Mouse (Mus musculus) heart, embryonic 16.5 days (tissue): Measurements from ENCODE around the gene Ppip5k2. TPM values are rescaled to one million over a fixed set of nuclear protein-coding genes. Genes with fewer than 3 reads are reported as not detected.
"Not testable (repeated sequence)": the region's sequence is repeated elsewhere in the genome, so short reads cannot be mapped to it uniquely, and the experiment has no call there.

Experiments
- ATAC-seq: fragments of 200-750 bp; cut with Nextera tagmentation; replicated peaks from 2 replicates; pipeline ENCODE4 v1.8.0; 2017; ENCODE audit warnings: moderate number of reproducible peaks; ENCODE audit not compliant: insufficient read depth, low FRiP score; ENCODE audit errors: extremely low read depth
- H3K27ac ChIP-seq: fragments of 300-500 bp; sonication (generic); 2 replicates; pipeline ENCODE4 v1.5.1; 2014; ENCODE audit warnings: mild to moderate bottlenecking, low read length, control low read depth, moderate library complexity
- H3K27me3 ChIP-seq: fragments of 300-500 bp; sonication (generic); 2 replicates; pipeline ENCODE4 v1.6.1; 2014; ENCODE audit warnings: low read length, mixed read lengths; ENCODE audit not compliant: control insufficient read depth, insufficient read depth
- H3K36me3 ChIP-seq: fragments of 300-500 bp; sonication (generic); 2 replicates; pipeline ENCODE4 v1.6.1; 2014; ENCODE audit not compliant: control insufficient read depth, insufficient read depth
- H3K4me1 ChIP-seq: fragments of 300-500 bp; sonication (generic); 2 replicates; pipeline ENCODE4 v1.6.1; 2014; ENCODE audit warnings: low read length, mixed read lengths; ENCODE audit not compliant: control insufficient read depth, insufficient read depth
- H3K4me2 ChIP-seq: fragments of 300-500 bp; sonication (generic); 2 replicates; pipeline ENCODE4 v1.6.1; 2014; ENCODE audit warnings: low read depth, mild to moderate bottlenecking, control low read depth, low read length
- H3K4me3 ChIP-seq: fragments of 300-500 bp; sonication (generic); 2 replicates; pipeline ENCODE4 v1.5.1; 2014; ENCODE audit warnings: mild to moderate bottlenecking, control low read depth, low read length
- H3K9ac ChIP-seq: fragments of 300-500 bp; sonication (generic); 2 replicates; pipeline ENCODE4 v1.6.1; 2014; ENCODE audit warnings: low read length, control low read depth
- H3K9me3 ChIP-seq: fragments of 300-500 bp; sonication (generic); replicated peaks from 2 replicates; pipeline ENCODE4 v1.6.1; 2016; ENCODE audit warnings: low read length; ENCODE audit not compliant: control insufficient read depth
- WGBS: fragments of 180-500 bp; shearing (Covaris S2); extraction: QIAGEN DNeasy Blood & Tissue Kit; methylation state at CpG from one replicate; pipeline ENCODE4 v1.1.7; 2014; 5-methylcytosine and 5-hydroxymethylcytosine counted together
- polyA plus RNA-seq: library from polyadenylated mRNA; unstranded; fragments of >200 nt; fragmentation: Nextera tagmentation; extraction: Ambion mirVana; gene quantifications from 2 replicates; pipeline ENCODE4 v1.2.1, GENCODE M21; 2015

Gene Ppip5k2
- polyA plus RNA-seq, 1 experiment from 2014 or later = 50.6 TPM

- no peaks in the 10 kb centered on the region for H3K27me3 ChIP-seq
- no peak for ATAC-seq
- H3K4me2 ChIP-seq = peak overlapping the region; percentile 73
- H3K9me3 ChIP-seq = no peaks in the 10 kb centered on the region
- no peaks in the 10 kb centered on the region for H3K36me3 ChIP-seq
- peak overlapping the region; percentile 66 for H3K9ac ChIP-seq
- H3K4me1 ChIP-seq = peaks cover 12% of the 10 kb centered on the region
- H3K4me3 ChIP-seq = peak overlapping the region; percentile 48
- no peak overlapping the region for H3K27ac ChIP-seq
- 74% methylated on average over 2 of the region's 2 CpGs for WGBS
Observed at GRCm38 (mm10) chr1:97768089-97768488, 2.1 kb downstream of the Ppip5k2 start.

GRCm38 (mm10) chr1:97765712-97766111 lies 4.5 kb downstream of the Ppip5k2 start:
- not testable (repeated sequence) for H3K4me2 ChIP-seq, H3K36me3 ChIP-seq, H3K9ac ChIP-seq, ATAC-seq, H3K27me3 ChIP-seq, H3K9me3 ChIP-seq, H3K4me3 ChIP-seq, H3K27ac ChIP-seq, H3K4me1 ChIP-seq
- WGBS = 76% methylated on average over 4 of the region's 4 CpGs

- ATAC-seq = peak; percentile 77
- Histone ChIP-seq H3K9ac (peak overlapping the region; percentile 65), H3K9me3 (no peaks in the 10 kb centered on the region), H3K4me3 (peak overlapping the region; percentile 51), H3K36me3 (peaks cover 2% of the 10 kb centered on the region; the same call in 1 of the 2 replicates), H3K4me2 (peak overlapping the region; percentile 66), H3K4me1 (peaks cover 9% of the 10 kb centered on the region; the same call in 1 of the 2 replicates), H3K27ac (peak overlapping the region; percentile 89), H3K27me3 (no peaks in the 10 kb centered on the region)
- WGBS = 36% methylated on average over 6 of the region's 6 CpGs
Observed at GRCm38 (mm10) chr1:97761477-97761876, 8.7 kb downstream of the Ppip5k2 start.

GRCm38 (mm10) chr1:97760598-97760997 lies 9.6 kb downstream of the Ppip5k2 start:
- H3K4me2 ChIP-seq = peak overlapping the region; percentile 66
- no peaks in the 10 kb centered on the region for H3K27me3 ChIP-seq
- H3K27ac ChIP-seq = peak overlapping the region; percentile 89
- peak overlapping the region; percentile 58 for H3K9ac ChIP-seq
- H3K9me3 ChIP-seq = no peaks in the 10 kb centered on the region
- H3K4me3 ChIP-seq = peak overlapping the region; percentile 51
- peaks cover 9% of the 10 kb centered on the region; the same call in 1 of the 2 replicates for H3K4me1 ChIP-seq
- H3K36me3 ChIP-seq = peaks cover 5% of the 10 kb centered on the region; the same call in 1 of the 2 replicates
- 36% methylated on average over 7 of the region's 7 CpGs for WGBS
- peak; percentile 80 for ATAC-seq

GRCm38 (mm10) chr1:97759841-97760240 lies 10.4 kb downstream of the Ppip5k2 start:
- H3K4me1 ChIP-seq = peaks cover 9% of the 10 kb centered on the region; the same call in 1 of the 2 replicates
- H3K9me3 ChIP-seq = no peaks in the 10 kb centered on the region
- H3K4me3 ChIP-seq = 0 out of 2 replicates have a peak overlapping the region, but pooled peaks have one; percentile 2
- H3K36me3 ChIP-seq = peaks cover 9% of the 10 kb centered on the region; the same call in 1 of the 2 replicates
- H3K4me2 ChIP-seq = peak overlapping the region; percentile 42
- H3K27ac ChIP-seq = peak overlapping the region; percentile 79
- no peak for ATAC-seq
- H3K9ac ChIP-seq = no peak overlapping the region
- H3K27me3 ChIP-seq = no peaks in the 10 kb centered on the region

GRCm38 (mm10) chr1:97754392-97754791 lies 15.8 kb downstream of the Ppip5k2 start:
- no peak overlapping the region for H3K27ac ChIP-seq
- WGBS = 62% methylated on average over 4 of the region's 4 CpGs
- H3K4me3 ChIP-seq = no peak overlapping the region
- H3K9ac ChIP-seq = no peak overlapping the region
- no peak for ATAC-seq
- H3K4me2 ChIP-seq = no peak overlapping the region
- peaks cover 4% of the 10 kb centered on the region; the same call in 1 of the 2 replicates for H3K4me1 ChIP-seq
- peaks cover 30% of the 10 kb centered on the region for H3K36me3 ChIP-seq
- H3K9me3 ChIP-seq = no peaks in the 10 kb centered on the region
- no peaks in the 10 kb centered on the region for H3K27me3 ChIP-seq

- H3K4me3 ChIP-seq = no peak overlapping the region
- ATAC-seq = no peak
- peaks cover 33% of the 10 kb centered on the region for H3K36me3 ChIP-seq
- H3K4me2 ChIP-seq = no peak overlapping the region
- no peaks in the 10 kb centered on the region for H3K27me3 ChIP-seq
- H3K27ac ChIP-seq = no peak overlapping the region
- H3K9ac ChIP-seq = no peak overlapping the region
- H3K4me1 ChIP-seq = no peaks in the 10 kb centered on the region
- H3K9me3 ChIP-seq = no peaks in the 10 kb centered on the region
Observed at GRCm38 (mm10) chr1:97753216-97753615, 17.0 kb downstream of the Ppip5k2 start.

- Histone ChIP-seq H3K4me1 (peaks cover 4% of the 10 kb centered on the region), H3K27ac (no peak overlapping the region), H3K4me2 (no peak overlapping the region), H3K4me3 (no peak overlapping the region), H3K9ac (no peak overlapping the region), H3K36me3 (peaks cover 40% of the 10 kb centered on the region), H3K27me3 (no peaks in the 10 kb centered on the region), H3K9me3 (no peaks in the 10 kb centered on the region)
- WGBS = 87% methylated on average over 3 of the region's 3 CpGs
- ATAC-seq = no peak
Observed at GRCm38 (mm10) chr1:97748163-97748562, 22.0 kb downstream of the Ppip5k2 start.

GRCm38 (mm10) chr1:97746261-97746660 lies 23.9 kb downstream of the Ppip5k2 start:
- Histone ChIP-seq H3K9me3 (no peaks in the 10 kb centered on the region), H3K36me3 (peaks cover 43% of the 10 kb centered on the region), H3K9ac (no peak overlapping the region), H3K27me3 (no peaks in the 10 kb centered on the region), H3K4me3 (no peak overlapping the region), H3K4me2 (no peak overlapping the region), H3K4me1 (peaks cover 4% of the 10 kb centered on the region), H3K27ac (no peak overlapping the region)
- 95% methylated on average over 7 of the region's 7 CpGs for WGBS
- no peak for ATAC-seq
